ENCODE assay signal across 15 mouse cellular contexts in genomic region chr10:57583927-57584326, GRCm38 (mm10). TPM values are rescaled to one million over a fixed set of nuclear protein-coding genes. Genes with fewer than 3 reads are reported as not detected.
DNase-seq lines count a peak whose midpoint lies in the region; ATAC-seq and TF ChIP-seq lines count a peak whose summit lies in the region.
"Had no signal": no experiment of that assay in that cellular context is flagged by ENCODE, and none has a peak within 500 bp of the region (broad histone marks: within the 10 kb centered on the region; RNA-seq: fewer than 3 reads in every experiment).

No protein-coding gene starts in this region.

- H3K27me3 ChIP-seq in kidney, adult 2 months (replicated peaks; ENCODE audit: control insufficient read depth, insufficient read depth, low read length): no peaks in the 10 kb centered on the region
- no peaks in the 10 kb centered on the region for H3K27me3 ChIP-seq in midbrain, postnatal 0 days (ENCODE audit: insufficient read depth, low read length)
- H3K27me3 ChIP-seq: forebrain, embryonic 15.5 days; heart, embryonic 12.5 days; limb, embryonic 13.5 days had no signal

- no peak for ATAC-seq in midbrain, postnatal 0 days (ENCODE audit: low FRiP score)
- ATAC-seq: forebrain, embryonic 15.5 days; intestine, embryonic 16.5 days had no signal

- DNase-seq in kidney, adult 2 months: no peak
- no peak for DNase-seq in kidney, adult 9 months
- DNase-seq in thymus, postnatal 14 days: peak; percentile 7
- no peak for DNase-seq in thymus, postnatal 0 days (ENCODE audit: low spot score)
- no peak for DNase-seq in brain, embryonic 14.5 days (ENCODE audit: low read depth)
- no peak for DNase-seq in midbrain, postnatal 0 days (ENCODE audit: low spot score)
- DNase-seq in frontal cortex, postnatal 36 days (ENCODE audit: low spot score in 2 of 2): no peak
- DNase-seq: cerebellum, adult 11 months; gastrocnemius, postnatal 25 days had no signal

- 0 out of 2 replicates have a peak, but pooled peaks have one; percentile 7 for TF ChIP-seq CTCF in kidney, adult 2 months (conservative IDR thresholded peaks at IDR 0.05; ENCODE audit: insufficient read depth, insufficient read length, low read depth, low read length)
- TF ChIP-seq CTCF in brain, embryonic 14.5 days (IDR thresholded peaks at IDR 0.05; ENCODE audit: borderline replicate concordance, extremely low read depth, insufficient read depth, insufficient read length): peak; percentile 14; the same call in 1 of the 2 replicates
- TF ChIP-seq CTCF in midbrain, postnatal 0 days (IDR thresholded peaks at IDR 0.05): no peak

- no peak overlapping the region for H3K4me2 ChIP-seq in midbrain, postnatal 0 days (ENCODE audit: low read depth, low read length, poor library complexity, severe bottlenecking)
- H3K4me2 ChIP-seq: forebrain, embryonic 15.5 days; heart, embryonic 12.5 days; limb, embryonic 13.5 days; midbrain, embryonic 11.5 days had no signal

- 44% methylated on average over 1 of the region's 1 CpGs for WGBS in kidney, adult 2 months
- 52% methylated on average over 1 of the region's 1 CpGs for whole genome bisulfite sequencing in midbrain, postnatal 0 days

- H3K4me3 ChIP-seq in kidney, adult 2 months (ENCODE audit: insufficient read depth, low read depth, low read length): no peak overlapping the region
- no peak overlapping the region for H3K4me3 ChIP-seq in midbrain, postnatal 0 days (ENCODE audit: low read depth, low read length)
- H3K4me3 ChIP-seq: forebrain, embryonic 15.5 days; heart, embryonic 12.5 days; hindbrain, embryonic 10.5 days; limb, embryonic 13.5 days had no signal

- H3K4me1 ChIP-seq in kidney, adult 2 months (ENCODE audit: control insufficient read depth, insufficient read depth, low read length): no peaks in the 10 kb centered on the region
- no peaks in the 10 kb centered on the region for H3K4me1 ChIP-seq in midbrain, postnatal 0 days (ENCODE audit: insufficient read depth, low read length)
- H3K4me1 ChIP-seq: forebrain, embryonic 15.5 days; heart, embryonic 12.5 days; hindbrain, embryonic 10.5 days; limb, embryonic 13.5 days had no signal

- H3K9ac ChIP-seq in midbrain, postnatal 0 days (replicated peaks; ENCODE audit: low read length, poor library complexity, severe bottlenecking): no peak overlapping the region
- H3K9ac ChIP-seq: forebrain, embryonic 15.5 days; heart, embryonic 12.5 days; limb, embryonic 13.5 days had no signal

- H3K27ac ChIP-seq in kidney, adult 2 months (ENCODE audit: insufficient read depth, low read depth, low read length): no peak overlapping the region
- no peak overlapping the region for H3K27ac ChIP-seq in midbrain, postnatal 0 days (ENCODE audit: low read depth, low read length)
- H3K27ac ChIP-seq: forebrain, embryonic 15.5 days; hindbrain, embryonic 10.5 days; limb, embryonic 13.5 days had no signal

- no peaks in the 10 kb centered on the region for H3K9me3 ChIP-seq in midbrain, postnatal 0 days (ENCODE audit: low read length)
- H3K9me3 ChIP-seq: forebrain, embryonic 15.5 days; hindbrain, embryonic 10.5 days; limb, embryonic 13.5 days had no signal

- no peaks in the 10 kb centered on the region for H3K36me3 ChIP-seq in kidney, adult 2 months (ENCODE audit: control insufficient read depth, insufficient read depth, low read length)
- no peaks in the 10 kb centered on the region for H3K36me3 ChIP-seq in midbrain, postnatal 0 days (ENCODE audit: insufficient read depth, low read length)
- H3K36me3 ChIP-seq: forebrain, embryonic 15.5 days; heart, embryonic 12.5 days; hindbrain, embryonic 10.5 days; limb, embryonic 13.5 days had no signal

- TF ChIP-seq POLR2A in kidney, adult 2 months (IDR thresholded peaks at IDR 0.05; ENCODE audit: low read depth, low read length): no peak
- TF ChIP-seq POLR2A in brain, embryonic 14.5 days (IDR thresholded peaks at IDR 0.05; ENCODE audit: borderline replicate concordance, extremely low read depth, insufficient read depth, insufficient read length, poor library complexity, severe bottlenecking): no peak

RNA-seq across cellular contexts. Expression of gene Pkib, which starts 47.9 kb away (rescaled TPM):
- 1.4 and 1.9 TPM in 2 replicates for polyA plus RNA-seq in kidney, adult 2 months (2012; rRNA removed)
- polyA plus RNA-seq in thymus, postnatal 0 days (2015; fragmentation: Nextera tagmentation; extraction: Ambion mirVana): 3.4 and 4.0 TPM in 2 replicates
- polyA plus RNA-seq in brain, embryonic 14.5 days (2012; rRNA removed): 1.0 and 1.2 TPM in 2 replicates
- total RNA-seq in midbrain, postnatal 0 days (2014; rRNA removed): 0.60 and 0.80 TPM in 2 replicates
- polyA plus RNA-seq in midbrain, postnatal 0 days (2015; fragmentation: Nextera tagmentation; extraction: Ambion mirVana): 3.2 and 6.7 TPM in 2 replicates
- total RNA-seq: gastrocnemius, postnatal 25 days had no signal

RNA-seq across cellular contexts. Expression of gene Serinc1, which starts 51.6 kb away (rescaled TPM):
- 61.0 and 76.6 TPM in 2 replicates for polyA plus RNA-seq in kidney, adult 2 months (2012; rRNA removed)
- polyA plus RNA-seq in thymus, postnatal 0 days (2015; fragmentation: Nextera tagmentation; extraction: Ambion mirVana): 91.2 and 93.4 TPM in 2 replicates
- polyA plus RNA-seq in brain, embryonic 14.5 days (2012; rRNA removed): 251 and 289 TPM in 2 replicates
- 381 and 445 TPM in 2 replicates for total RNA-seq in midbrain, postnatal 0 days (2014; rRNA removed)
- polyA plus RNA-seq in midbrain, postnatal 0 days (2015; fragmentation: Nextera tagmentation; extraction: Ambion mirVana): 478 and 481 TPM in 2 replicates
